Mouse (Mus musculus): ENCODE measurements around the gene Nubp1.

The Nubp1 gene

GRCm38 (mm10) chr16:10467391-10468107 lies 55.8 kb downstream of the Nubp1 start:
- no peak for DNase-seq (ENCODE audit: low read depth, low spot score)

- DNase-seq (ENCODE audit: low read depth, low spot score) = no peak
These were observed 56.5 kb downstream of the Nubp1 start for GRCm38 (mm10) chr16:10468201-10468600.

- no peak for DNase-seq (ENCODE audit: low read depth, low spot score)
These were observed 60.2 kb downstream of the Nubp1 start for GRCm38 (mm10) chr16:10471950-10472349.

Measured in mesoderm, embryonic 11.5 days (tissue).